Mouse (Mus musculus): Measurements from ENCODE around the gene Prkch. TPM values are rescaled to one million over a fixed set of nuclear protein-coding genes. Genes with fewer than 3 reads are reported as not detected.

Prkch gene
- polyA plus RNA-seq, 1 experiment from 2014 or later: 1.2 TPM

DNA sequence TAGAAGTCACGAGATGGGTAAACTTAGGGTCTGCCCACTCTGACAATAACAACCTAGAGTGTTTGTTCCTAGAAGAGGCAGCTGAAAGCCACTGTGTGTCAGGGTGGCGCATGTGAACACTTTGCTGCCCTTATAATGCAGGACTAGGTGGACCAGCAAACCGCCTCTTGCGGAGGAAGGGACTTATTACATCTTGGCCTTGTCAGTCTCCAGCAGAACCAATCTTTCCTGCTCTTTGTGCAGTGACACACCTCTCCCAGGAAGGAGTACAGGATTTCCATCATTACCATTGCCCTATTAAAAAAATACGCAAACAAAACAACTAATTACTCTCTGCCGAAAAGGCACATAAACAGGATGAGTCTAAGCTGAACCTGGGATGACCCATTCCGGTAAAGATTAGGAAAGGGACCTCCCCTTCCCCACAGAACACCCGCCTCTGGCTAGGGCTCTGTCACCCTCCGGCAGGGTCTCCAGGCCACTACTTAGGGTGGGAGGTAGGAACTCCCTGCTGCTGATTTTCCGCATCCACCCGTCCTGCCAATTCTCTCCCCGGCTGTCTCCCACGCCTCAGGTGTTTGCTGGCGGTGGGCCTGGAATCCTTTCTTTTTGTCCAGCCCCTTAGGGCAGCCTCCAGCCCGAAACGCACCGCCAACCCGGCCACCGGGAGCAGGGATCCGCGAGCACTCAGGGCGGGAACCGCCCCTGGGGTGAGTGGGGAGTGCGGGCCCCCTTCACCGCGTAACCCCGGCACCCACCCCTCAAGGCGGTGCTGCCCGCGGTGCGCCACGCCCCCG lies 585 bp upstream of the Prkch start:
- peak overlapping the region; percentile 62 for H3K4me3 ChIP-seq (replicated peaks)
- H3K9ac ChIP-seq: peak overlapping the region; percentile 62
- H3K9me3 ChIP-seq (replicated peaks): no peaks in the 10 kb centered on the region
- DNase-seq (no peak), ATAC-seq (ENCODE audit: low read depth) (peak; percentile 66)
- 6% methylated on average over 32 of the region's 33 CpGs for WGBS (ENCODE audit: insufficient replicate concordance)
- H3K27me3 ChIP-seq: peaks cover 48% of the 10 kb centered on the region
- H3K4me2 ChIP-seq: peak overlapping the region; percentile 76
- H3K27ac ChIP-seq: peak overlapping the region; percentile 23; the same call in 1 of the 2 replicates
- no peaks in the 10 kb centered on the region for H3K36me3 ChIP-seq
- H3K4me1 ChIP-seq (replicated peaks): peaks cover 5% of the 10 kb centered on the region; the same call in 1 of the 2 replicates

DNA sequence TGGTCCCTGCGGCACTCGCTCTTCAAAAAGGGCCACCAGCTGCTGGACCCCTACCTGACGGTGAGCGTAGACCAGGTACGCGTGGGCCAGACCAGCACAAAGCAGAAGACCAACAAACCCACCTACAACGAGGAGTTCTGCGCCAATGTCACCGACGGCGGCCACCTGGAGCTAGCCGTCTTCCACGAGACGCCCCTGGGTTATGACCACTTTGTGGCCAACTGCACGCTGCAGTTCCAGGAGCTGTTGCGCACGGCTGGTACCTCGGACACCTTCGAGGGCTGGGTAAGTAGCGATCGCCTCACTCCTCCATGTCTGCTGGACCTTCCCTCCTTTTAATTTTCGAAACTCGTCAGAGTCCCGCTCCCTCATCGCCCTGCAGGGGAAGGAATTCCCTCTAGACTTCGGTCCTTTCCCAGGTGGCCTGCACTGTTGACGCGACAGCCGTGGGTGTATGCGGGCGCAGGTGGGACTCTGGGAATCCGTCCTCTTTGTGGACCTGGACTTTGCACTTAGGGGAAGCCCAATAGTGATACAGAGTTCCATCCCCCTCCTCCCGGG lies 725 bp downstream of the Prkch start:
- no peak for ATAC-seq (ENCODE audit: low read depth)
- Histone ChIP-seq H3K4me3 (replicated peaks) (peak overlapping the region; percentile 62), H3K36me3 (no peaks in the 10 kb centered on the region), H3K4me2 (peak overlapping the region; percentile 76), H3K9ac (peak overlapping the region; percentile 62; the same call in 1 of the 2 replicates), H3K9me3 (replicated peaks) (no peaks in the 10 kb centered on the region), H3K27me3 (peaks cover 48% of the 10 kb centered on the region), H3K27ac (peak overlapping the region; percentile 61), H3K4me1 (replicated peaks) (peaks cover 5% of the 10 kb centered on the region; the same call in 1 of the 2 replicates)
- 1% methylated on average over 33 of the region's 33 CpGs for WGBS (ENCODE audit: insufficient replicate concordance)
- no peak for DNase-seq

DNA sequence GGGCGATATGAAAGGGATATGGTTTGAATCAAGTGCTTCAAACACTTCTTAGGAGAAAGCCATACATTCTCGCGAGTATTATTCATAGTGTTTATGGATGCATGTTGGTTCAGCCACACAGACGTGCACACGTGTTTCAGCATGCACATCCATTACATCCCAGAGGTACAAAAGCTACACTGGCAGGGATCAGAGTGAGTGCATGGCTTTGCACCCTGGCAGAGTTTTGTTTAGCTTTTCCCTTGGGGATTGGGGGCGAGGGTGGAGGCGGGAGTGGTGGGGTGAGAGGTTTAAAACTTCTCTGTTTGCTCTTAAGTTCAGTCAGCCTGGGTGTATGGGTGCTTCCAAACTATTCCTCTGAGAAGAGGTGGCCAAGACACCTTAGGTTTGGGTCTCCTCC lies 1.3 kb downstream of the Prkch start:
- ATAC-seq (ENCODE audit: low read depth): no peak
- Histone ChIP-seq H3K27me3 (peaks cover 48% of the 10 kb centered on the region), H3K36me3 (no peaks in the 10 kb centered on the region), H3K4me2 (peak overlapping the region; percentile 76), H3K9me3 (replicated peaks) (no peaks in the 10 kb centered on the region), H3K27ac (no peak overlapping the region), H3K4me3 (replicated peaks) (peak overlapping the region; percentile 62), H3K9ac (peak overlapping the region; percentile 62; the same call in 1 of the 2 replicates), H3K4me1 (replicated peaks) (peaks cover 5% of the 10 kb centered on the region; the same call in 1 of the 2 replicates)
- WGBS (ENCODE audit: insufficient replicate concordance): 5% methylated on average over 7 of the region's 7 CpGs
- DNase-seq: no peak

DNA sequence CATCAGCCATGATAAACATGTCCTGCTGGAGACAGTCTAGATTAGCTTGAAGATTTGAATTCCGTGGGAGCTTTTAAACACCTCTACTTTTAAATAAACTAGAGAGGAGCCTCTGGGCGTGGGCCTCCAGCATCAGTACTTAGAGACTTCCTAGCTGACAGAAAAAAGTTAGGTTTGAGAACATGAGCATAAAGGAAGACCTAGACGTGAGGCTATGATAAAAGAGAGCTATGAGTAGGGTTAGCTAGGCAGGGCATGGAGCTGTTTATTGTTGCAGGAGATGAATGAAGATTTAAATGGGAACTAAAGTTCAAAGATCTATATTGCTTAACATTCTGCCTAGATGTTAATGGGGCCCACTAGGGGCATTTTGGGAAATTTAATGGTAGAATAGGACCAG lies 2.7 kb downstream of the Prkch start:
- Histone ChIP-seq H3K4me2 (no peak overlapping the region), H3K9ac (no peak overlapping the region), H3K27me3 (peaks cover 45% of the 10 kb centered on the region), H3K36me3 (no peaks in the 10 kb centered on the region), H3K4me1 (replicated peaks) (peaks cover 5% of the 10 kb centered on the region; the same call in 1 of the 2 replicates), H3K9me3 (replicated peaks) (no peaks in the 10 kb centered on the region), H3K4me3 (replicated peaks) (no peak overlapping the region), H3K27ac (no peak overlapping the region)
- DNase-seq: no peak
- ATAC-seq (ENCODE audit: low read depth): no peak
- WGBS (ENCODE audit: insufficient replicate concordance): 31% methylated on average over 3 of the region's 3 CpGs

DNA sequence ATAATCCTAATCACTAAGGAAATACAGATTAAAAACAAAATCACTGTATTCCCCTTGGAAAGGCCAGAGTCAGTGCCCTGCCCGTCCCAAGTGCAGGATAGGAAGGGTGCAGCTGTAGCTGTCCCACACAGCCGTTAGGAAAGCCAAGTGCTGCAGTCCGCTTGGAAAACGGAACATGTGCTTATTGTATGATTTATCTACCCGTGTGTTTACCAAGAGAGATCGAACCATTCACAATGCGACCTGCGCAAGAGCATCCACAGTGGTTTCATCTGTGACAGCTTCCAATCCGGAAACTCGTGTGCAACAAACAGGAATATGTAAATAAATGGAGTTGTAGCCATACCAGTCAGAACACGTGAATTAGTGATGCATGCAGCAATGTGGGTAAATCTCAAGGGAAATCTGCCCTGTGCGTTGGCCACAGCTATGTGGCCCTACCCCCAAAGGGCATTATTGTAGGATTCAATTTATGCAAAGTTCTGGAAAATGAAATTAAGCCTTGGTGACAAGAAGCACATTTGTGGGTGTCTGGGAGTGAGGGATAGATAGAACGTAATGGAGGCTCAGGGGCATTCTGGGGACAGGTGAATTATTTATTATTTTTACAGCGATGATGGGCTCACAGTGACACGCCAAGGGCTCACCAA lies 6.2 kb downstream of the Prkch start:
- Histone ChIP-seq H3K9ac (no peak overlapping the region), H3K4me1 (replicated peaks) (0 out of 2 replicates have a peak, but pooled peaks cover 2% of the 10 kb centered on the region), H3K36me3 (no peaks in the 10 kb centered on the region), H3K27ac (no peak overlapping the region), H3K4me2 (no peak overlapping the region), H3K4me3 (replicated peaks) (no peak overlapping the region), H3K9me3 (replicated peaks) (no peaks in the 10 kb centered on the region), H3K27me3 (peaks cover 18% of the 10 kb centered on the region)
- ATAC-seq (ENCODE audit: low read depth) (no peak), DNase-seq (no peak)
- WGBS (ENCODE audit: insufficient replicate concordance): 72% methylated on average over 15 of the region's 15 CpGs

DNA sequence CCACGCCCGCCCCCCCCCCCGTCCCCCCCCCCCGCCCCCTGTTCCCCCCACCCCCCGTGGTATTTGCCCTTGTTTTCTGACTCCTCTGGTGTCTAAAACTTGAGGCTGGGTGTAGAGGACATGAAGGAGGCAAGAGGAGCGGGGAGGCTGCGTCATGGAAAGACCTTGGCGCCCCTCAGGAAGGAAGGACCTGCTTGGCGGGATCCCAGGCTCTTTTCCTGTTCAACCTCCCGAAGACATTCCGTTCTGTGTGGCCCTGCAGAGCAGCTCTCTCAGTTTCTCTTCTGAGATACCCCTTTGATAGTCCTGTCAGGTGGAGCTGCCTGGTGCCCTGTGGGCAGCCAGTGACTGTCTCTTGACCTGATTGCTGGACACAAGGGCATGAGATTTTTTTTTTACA lies 7.0 kb downstream of the Prkch start:
- DNase-seq (no peak), ATAC-seq (ENCODE audit: low read depth) (no peak)
- H3K4me2 ChIP-seq: no peak overlapping the region
- no peak overlapping the region for H3K27ac ChIP-seq
- WGBS (ENCODE audit: insufficient replicate concordance): 39% methylated on average over 9 of the region's 11 CpGs
- H3K9ac ChIP-seq: no peak overlapping the region
- H3K4me3 ChIP-seq (replicated peaks): no peak overlapping the region
- no peaks in the 10 kb centered on the region for H3K36me3 ChIP-seq
- no peaks in the 10 kb centered on the region for H3K9me3 ChIP-seq (replicated peaks)
- H3K27me3 ChIP-seq: peaks cover 11% of the 10 kb centered on the region; the same call in 1 of the 2 replicates
- H3K4me1 ChIP-seq (replicated peaks): 0 out of 2 replicates have a peak, but pooled peaks cover 2% of the 10 kb centered on the region

DNA sequence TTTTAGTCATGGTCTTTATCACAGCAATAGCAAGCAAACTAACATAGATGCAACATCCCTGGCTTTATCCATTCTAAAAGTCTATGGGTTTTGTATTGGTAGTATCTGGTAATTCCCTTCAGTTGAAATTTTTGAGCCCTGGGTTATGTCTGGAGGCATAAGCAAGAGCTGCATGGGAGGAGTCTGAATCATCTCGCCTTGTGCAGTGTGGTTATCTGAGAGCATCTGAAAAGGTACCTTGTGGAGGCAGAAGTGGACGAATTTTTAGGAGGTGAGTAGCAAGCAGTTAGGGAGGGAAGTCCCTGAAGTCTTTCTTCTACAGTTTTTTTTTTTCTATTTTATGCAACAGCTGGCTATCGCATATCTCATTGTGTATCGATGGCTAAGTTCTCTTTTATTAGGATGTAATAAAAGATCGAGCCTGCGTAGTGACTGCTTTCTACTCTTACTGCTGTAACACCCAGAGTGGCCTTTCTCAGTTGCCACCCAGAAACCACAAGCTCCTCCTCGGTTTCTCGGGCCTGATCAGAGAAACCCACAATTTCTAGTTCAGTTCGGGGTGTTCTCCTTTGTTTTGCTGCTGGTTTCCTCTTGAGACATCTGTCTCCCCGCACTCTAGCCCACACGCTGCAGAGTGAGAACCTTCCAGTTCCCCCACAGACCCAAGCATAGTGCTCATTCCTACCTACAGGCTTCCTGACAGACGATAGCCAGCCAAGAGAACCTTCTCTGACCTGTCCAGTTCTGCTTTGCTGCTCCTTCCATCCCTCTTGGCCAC lies 8.6 kb downstream of the Prkch start:
- H3K27me3 ChIP-seq: 0 out of 2 replicates have a peak, but pooled peaks cover 3% of the 10 kb centered on the region

DNA sequence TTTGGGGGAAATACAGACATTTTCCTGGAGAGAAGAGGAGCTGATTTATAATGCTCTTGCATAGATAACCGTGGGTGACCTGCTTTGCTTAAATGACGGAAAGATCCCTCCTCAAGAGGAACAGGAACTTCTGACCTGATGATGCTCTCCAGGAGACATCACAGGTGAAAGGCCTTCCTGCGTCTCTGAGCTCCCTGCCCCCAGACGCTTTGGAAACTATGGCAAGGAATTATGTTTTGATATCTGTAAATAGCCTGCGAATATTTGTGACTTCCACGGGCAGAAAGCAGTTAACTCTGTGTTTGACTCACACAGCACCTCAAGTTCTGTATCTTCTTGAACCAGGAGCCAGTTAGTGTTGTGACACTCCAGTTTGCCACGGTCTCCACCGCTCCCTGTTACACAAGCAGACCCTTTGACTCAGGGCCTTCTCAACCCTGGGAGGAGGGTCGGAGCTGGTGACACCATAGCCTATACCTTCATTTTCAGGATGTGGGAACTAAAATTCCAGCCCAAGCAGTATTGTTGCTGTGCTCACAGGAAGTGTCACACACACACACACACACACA lies 9.7 kb downstream of the Prkch start:
- WGBS (ENCODE audit: insufficient replicate concordance): 53% methylated on average over 9 of the region's 9 CpGs
- H3K36me3 ChIP-seq: no peaks in the 10 kb centered on the region
- H3K9me3 ChIP-seq (replicated peaks): no peaks in the 10 kb centered on the region
- H3K4me2 ChIP-seq: no peak overlapping the region
- H3K27me3 ChIP-seq: no peaks in the 10 kb centered on the region
- no peak for ATAC-seq (ENCODE audit: low read depth)
- H3K4me1 ChIP-seq (replicated peaks): 0 out of 2 replicates have a peak, but pooled peaks cover 7% of the 10 kb centered on the region
- H3K27ac ChIP-seq: no peak overlapping the region
- no peak overlapping the region for H3K4me3 ChIP-seq (replicated peaks)
- DNase-seq: no peak
- no peak overlapping the region for H3K9ac ChIP-seq

More for the DNA sequence above, 8.6 kb downstream of the Prkch start:
- Histone ChIP-seq H3K27ac (no peak overlapping the region), H3K9ac (no peak overlapping the region), H3K4me1 (replicated peaks) (0 out of 2 replicates have a peak, but pooled peaks cover 6% of the 10 kb centered on the region), H3K4me3 (replicated peaks) (no peak overlapping the region), H3K9me3 (replicated peaks) (no peaks in the 10 kb centered on the region), H3K36me3 (no peaks in the 10 kb centered on the region), H3K4me2 (no peak overlapping the region)
- 24% methylated on average over 12 of the region's 12 CpGs for WGBS (ENCODE audit: insufficient replicate concordance)
- DNase-seq: no peak
- no peak for ATAC-seq (ENCODE audit: low read depth)

DNA sequence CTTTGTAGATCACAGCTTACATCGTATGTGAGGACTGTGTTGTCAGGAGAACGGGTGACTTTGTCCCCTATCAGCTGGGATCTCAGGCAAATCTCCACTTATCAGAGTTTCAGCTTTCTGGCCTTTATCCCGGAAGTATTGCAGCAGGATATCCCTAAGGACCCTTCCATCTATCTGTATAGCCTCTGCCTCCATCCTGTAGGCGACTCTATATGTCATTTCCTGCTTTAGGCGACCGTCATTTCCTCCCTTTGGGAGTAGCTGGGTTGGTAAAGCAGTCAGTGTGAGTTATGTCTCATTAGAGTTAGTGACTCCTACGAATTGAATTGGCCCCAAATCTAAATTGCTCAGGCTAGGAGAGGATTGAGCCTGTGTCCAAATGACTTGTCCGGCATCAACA lies 10.6 kb downstream of the Prkch start:
- Histone ChIP-seq H3K4me2 (no peak overlapping the region), H3K9ac (no peak overlapping the region), H3K36me3 (no peaks in the 10 kb centered on the region), H3K4me1 (replicated peaks) (0 out of 2 replicates have a peak, but pooled peaks cover 7% of the 10 kb centered on the region), H3K27ac (no peak overlapping the region), H3K9me3 (replicated peaks) (no peaks in the 10 kb centered on the region), H3K27me3 (no peaks in the 10 kb centered on the region), H3K4me3 (replicated peaks) (no peak overlapping the region)
- ATAC-seq (ENCODE audit: low read depth) (no peak), DNase-seq (no peak)
- WGBS (ENCODE audit: insufficient replicate concordance): 30% methylated on average over 8 of the region's 8 CpGs

DNA sequence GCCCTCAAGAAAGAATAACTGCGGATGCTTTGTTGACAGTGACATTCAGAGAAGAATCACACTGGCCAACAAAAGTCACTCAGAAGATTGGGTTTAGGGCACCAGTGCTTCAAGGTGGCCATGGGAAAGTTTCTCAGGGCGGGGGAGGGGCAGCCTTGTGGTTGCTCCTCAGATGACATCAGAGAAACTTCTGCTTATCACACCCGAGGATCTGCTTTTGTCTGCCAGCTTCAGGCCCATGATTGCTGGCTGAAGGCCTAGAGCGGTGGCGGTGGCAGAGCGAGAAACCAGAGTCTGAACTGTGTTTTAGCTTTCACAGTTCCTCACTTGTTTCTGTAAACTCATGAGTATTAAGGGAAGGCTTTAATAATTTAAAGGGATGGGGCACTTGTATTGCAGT lies 13.6 kb downstream of the Prkch start:
- Histone ChIP-seq H3K9me3 (replicated peaks) (no peaks in the 10 kb centered on the region), H3K36me3 (no peaks in the 10 kb centered on the region), H3K27me3 (no peaks in the 10 kb centered on the region), H3K27ac (no peak overlapping the region), H3K4me1 (replicated peaks) (0 out of 2 replicates have a peak, but pooled peaks cover 7% of the 10 kb centered on the region), H3K9ac (no peak overlapping the region), H3K4me2 (no peak overlapping the region), H3K4me3 (replicated peaks) (no peak overlapping the region)
- DNase-seq (no peak), ATAC-seq (ENCODE audit: low read depth) (no peak)
- WGBS (ENCODE audit: insufficient replicate concordance): 27% methylated on average over 6 of the region's 6 CpGs
